Mouse (Mus musculus) testis, adult 2 months (tissue): ENCODE measurements at regions not wholly inside any gene's neighbourhood (a gene's known extent, or its start where the extent isn't known, plus 50 kb on each side); places are given as distances from the start of the nearest gene placed in this dataset.

Experiments used
- CTCF ChIP-seq: fragments of 200-500 bp; IDR thresholded peaks from 2 replicates; pipeline ENCODE4 v1.5.1; 2012; ENCODE audit warnings: low read depth, mild to moderate bottlenecking, inconsistent platforms, low read length, moderate library complexity; ENCODE audit not compliant: control insufficient read depth, insufficient read depth, insufficient replicate concordance
- POLR2A ChIP-seq: fragments of 200-500 bp; IDR thresholded peaks from 2 replicates; pipeline ENCODE4 v1.6.1; 2012; ENCODE audit warnings: low read depth, mild to moderate bottlenecking, inconsistent platforms, low read length, moderate library complexity; ENCODE audit not compliant: control insufficient read depth

DNA sequence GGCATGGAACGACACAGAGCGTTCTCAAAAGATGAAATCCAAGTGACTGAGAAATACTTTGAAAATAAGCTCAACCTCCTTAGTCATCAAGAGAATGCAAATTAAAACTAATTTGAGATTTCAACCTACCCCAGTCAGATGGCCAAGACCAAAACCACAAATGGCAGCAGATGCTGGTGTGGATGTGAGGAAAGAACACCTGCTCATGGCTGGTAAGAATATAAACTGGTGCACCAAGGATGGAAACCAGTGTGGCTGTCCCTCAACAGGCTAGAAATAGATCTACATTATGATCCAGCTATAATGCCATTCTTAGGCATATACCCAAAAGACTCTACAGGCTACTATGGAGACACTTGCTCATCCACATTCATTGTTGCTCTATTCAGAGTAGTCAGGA lies 170.3 kb upstream of the Trhde start:
- TF ChIP-seq POLR2A (no peak), CTCF (no peak)
